10 mouse cellular contexts compared by ENCODE assay signal in the genomic region with DNA sequence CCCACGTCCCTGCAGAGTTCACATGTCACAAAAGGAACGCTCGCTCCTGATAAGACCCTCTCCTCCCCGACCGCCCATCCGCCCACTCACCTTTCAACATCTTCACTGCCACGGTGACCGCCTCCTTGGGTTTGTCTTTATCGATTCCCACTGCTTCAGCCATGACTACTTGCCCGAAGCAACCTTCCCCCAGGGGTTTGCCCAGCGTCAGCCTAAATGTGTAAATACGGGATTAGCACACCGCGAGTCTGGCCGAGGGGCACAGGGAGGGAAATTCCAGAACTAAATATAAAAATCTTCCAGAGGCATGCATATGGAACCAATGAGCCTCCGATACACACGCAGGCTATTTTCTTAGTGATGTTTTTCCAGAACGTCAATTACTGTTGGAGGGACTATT.
DNase-seq lines count a peak whose midpoint lies in the region; ATAC-seq and TF ChIP-seq lines count a peak whose summit lies in the region.
"Had no signal": no experiment of that assay in that cellular context is flagged by ENCODE, and none has a peak within 500 bp of the region (broad histone marks: within the 10 kb centered on the region; RNA-seq: fewer than 3 reads in every experiment).

No protein-coding gene starts in this region.

- intact Hi-C loops in gastrocnemius, postnatal 14 days (cut with DNase I; ENCODE audit: low total_unique reads) = no loop called here

- no peaks in the 10 kb centered on the region for H3K27me3 ChIP-seq in forebrain, embryonic 11.5 days (ENCODE audit: control insufficient read depth, insufficient read depth, low read length)
- H3K27me3 ChIP-seq in forebrain, embryonic 13.5 days = no peaks in the 10 kb centered on the region
- H3K27me3 ChIP-seq in hindbrain, postnatal 0 days (ENCODE audit: insufficient read depth, low read length) = no peaks in the 10 kb centered on the region
- no peaks in the 10 kb centered on the region for H3K27me3 ChIP-seq in midbrain, embryonic 14.5 days (ENCODE audit: control insufficient read depth, insufficient read depth, low read length)
- H3K27me3 ChIP-seq: liver, embryonic 15.5 days had no signal

- H3K9me3 ChIP-seq in forebrain, embryonic 11.5 days (ENCODE audit: control insufficient read depth, low read length) = no peaks in the 10 kb centered on the region; the same call in 1 of the 2 replicates
- H3K9me3 ChIP-seq in forebrain, embryonic 13.5 days (replicated peaks) = 0 out of 2 replicates have a peak, but pooled peaks cover 4% of the 10 kb centered on the region
- no peaks in the 10 kb centered on the region for H3K9me3 ChIP-seq in hindbrain, postnatal 0 days (ENCODE audit: low read length)
- no peaks in the 10 kb centered on the region for H3K9me3 ChIP-seq in midbrain, embryonic 14.5 days (ENCODE audit: control insufficient read depth, low read length)
- H3K9me3 ChIP-seq: liver, embryonic 15.5 days had no signal

- ATAC-seq in forebrain, embryonic 11.5 days (replicated peaks; ENCODE audit: low FRiP score) = no peak
- ATAC-seq in forebrain, embryonic 13.5 days = no peak
- no peak for ATAC-seq in hindbrain, postnatal 0 days
- ATAC-seq in midbrain, embryonic 14.5 days (ENCODE audit: low FRiP score, low TSS enrichment) = no peak

- no peaks in the 10 kb centered on the region; the same call in 1 of the 2 replicates for H3K4me1 ChIP-seq in forebrain, embryonic 11.5 days (replicated peaks; ENCODE audit: control insufficient read depth, insufficient read depth, low read length)
- peaks cover 14% of the 10 kb centered on the region for H3K4me1 ChIP-seq in forebrain, embryonic 13.5 days
- no peaks in the 10 kb centered on the region; the same call in 1 of the 2 replicates for H3K4me1 ChIP-seq in hindbrain, postnatal 0 days (ENCODE audit: insufficient read depth, low read length)
- H3K4me1 ChIP-seq in midbrain, embryonic 14.5 days (ENCODE audit: control insufficient read depth, insufficient read depth, low read length) = peaks cover 7% of the 10 kb centered on the region; the same call in 1 of the 2 replicates
- H3K4me1 ChIP-seq: liver, embryonic 15.5 days had no signal

- no peak overlapping the region for H3K9ac ChIP-seq in forebrain, embryonic 11.5 days (ENCODE audit: low read length)
- H3K9ac ChIP-seq in forebrain, embryonic 13.5 days = no peak overlapping the region
- no peak overlapping the region for H3K9ac ChIP-seq in hindbrain, postnatal 0 days (replicated peaks; ENCODE audit: low read length)
- no peak overlapping the region for H3K9ac ChIP-seq in midbrain, embryonic 14.5 days (replicated peaks; ENCODE audit: low read length)
- H3K9ac ChIP-seq: liver, embryonic 15.5 days had no signal

- peaks cover 5% of the 10 kb centered on the region for H3K36me3 ChIP-seq in forebrain, embryonic 11.5 days (ENCODE audit: control insufficient read depth, insufficient read depth, low read length)
- H3K36me3 ChIP-seq in forebrain, embryonic 13.5 days (ENCODE audit: poor library complexity, severe bottlenecking) = peaks cover 63% of the 10 kb centered on the region
- no peaks in the 10 kb centered on the region for H3K36me3 ChIP-seq in hindbrain, postnatal 0 days (ENCODE audit: insufficient read depth, low read length)
- H3K36me3 ChIP-seq in midbrain, embryonic 14.5 days (ENCODE audit: control insufficient read depth, insufficient read depth, low read length) = peaks cover 3% of the 10 kb centered on the region; the same call in 1 of the 2 replicates

- 17% methylated on average over 18 of the region's 18 CpGs for WGBS in forebrain, embryonic 11.5 days
- 24% methylated on average over 18 of the region's 18 CpGs for WGBS in forebrain, embryonic 13.5 days
- WGBS in hindbrain, postnatal 0 days = 33% methylated on average over 18 of the region's 18 CpGs
- whole genome bisulfite sequencing in midbrain, embryonic 14.5 days = 13% methylated on average over 18 of the region's 18 CpGs

- no peak overlapping the region for H3K27ac ChIP-seq in forebrain, embryonic 11.5 days (ENCODE audit: low read depth, low read length)
- no peak overlapping the region for H3K27ac ChIP-seq in forebrain, embryonic 13.5 days
- H3K27ac ChIP-seq in hindbrain, postnatal 0 days = no peak overlapping the region
- no peak overlapping the region for H3K27ac ChIP-seq in midbrain, embryonic 14.5 days (replicated peaks; ENCODE audit: low read depth, low read length)
- H3K27ac ChIP-seq: liver, embryonic 15.5 days had no signal

- peak overlapping the region; percentile 12; the same call in 1 of the 2 replicates for H3K4me2 ChIP-seq in forebrain, embryonic 11.5 days (ENCODE audit: low read depth, low read length, severe bottlenecking)
- no peak overlapping the region for H3K4me2 ChIP-seq in forebrain, embryonic 13.5 days
- H3K4me2 ChIP-seq in hindbrain, postnatal 0 days (ENCODE audit: low read depth, low read length) = peak overlapping the region; percentile 34
- H3K4me2 ChIP-seq in midbrain, embryonic 14.5 days (ENCODE audit: low read length) = peak overlapping the region; percentile 44
- H3K4me2 ChIP-seq: liver, embryonic 15.5 days had no signal

- peak; percentile 68 for DNase-seq in forebrain, embryonic 11.5 days (ENCODE audit: low spot score)
- peak; percentile 69 for DNase-seq in embryo, embryonic 10.5 days (ENCODE audit: low spot score)
- DNase-seq in hindbrain, postnatal 0 days (ENCODE audit: low spot score) = no peak
- peak; percentile 52 for DNase-seq in midbrain, embryonic 14.5 days
- no peak for DNase-seq in gastrocnemius, postnatal 14 days
- DNase-seq in spleen, adult 12 weeks (ENCODE audit: low spot score) = no peak
- DNase-seq in left cerebral cortex, adult 18-20 months (ENCODE audit: low spot score in 2 of 2) = no peak
- DNase-seq: kidney, adult 11 months had no signal

- TF ChIP-seq CTCF in hindbrain, postnatal 0 days (IDR thresholded peaks at IDR 0.05; ENCODE audit: low read depth) = no peak

- H3K4me3 ChIP-seq in forebrain, embryonic 11.5 days (ENCODE audit: low read depth, low read length) = no peak overlapping the region
- no peak overlapping the region for H3K4me3 ChIP-seq in forebrain, embryonic 13.5 days
- no peak overlapping the region for H3K4me3 ChIP-seq in hindbrain, postnatal 0 days (ENCODE audit: low read length)
- no peak overlapping the region for H3K4me3 ChIP-seq in midbrain, embryonic 14.5 days (replicated peaks; ENCODE audit: low read depth, low read length)
- H3K4me3 ChIP-seq: liver, embryonic 15.5 days had no signal

Comparison
In these comparisons a context has a peak if more than half of its experiments do, and no peak if none do; other contexts are left out.
1. DNase-seq: peak in forebrain, embryonic 11.5 days (single experiment), embryo, embryonic 10.5 days (single experiment) and midbrain, embryonic 14.5 days (single experiment); none in hindbrain, postnatal 0 days (single experiment), gastrocnemius, postnatal 14 days (single experiment), spleen, adult 12 weeks (single experiment) and left cerebral cortex, adult 18-20 months (0 of 2).